Mouse (Mus musculus): ENCODE data around the gene 4930524B15Rik.

DNA sequence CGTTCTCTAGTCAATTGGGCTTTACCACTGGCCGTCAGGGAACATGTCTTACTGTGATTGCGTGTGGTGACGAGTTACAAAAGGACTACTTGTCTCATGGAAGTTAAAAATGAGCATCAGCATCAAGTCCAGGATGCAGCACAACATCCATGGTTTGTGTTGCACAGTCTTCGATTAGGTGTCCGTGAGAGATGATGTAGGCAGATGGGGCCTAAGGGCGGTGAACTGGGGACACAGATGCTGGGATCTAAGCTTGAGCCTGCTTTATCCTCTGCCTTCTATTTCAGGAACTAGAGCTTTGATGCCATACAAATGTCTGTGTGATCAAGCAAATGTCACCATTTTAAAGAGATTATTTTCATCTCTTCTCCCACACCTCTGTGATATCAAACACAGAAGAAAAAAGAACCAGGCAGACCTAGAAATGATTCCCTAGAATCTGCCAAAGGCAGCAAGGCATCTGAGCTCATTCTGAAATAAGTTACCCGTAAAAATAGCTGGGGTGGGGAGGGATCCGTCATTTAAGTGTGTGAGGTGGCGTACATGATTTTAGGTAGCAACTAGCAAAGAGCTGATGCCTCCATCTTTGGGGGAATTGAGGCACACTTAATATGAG, 28.4 kb upstream of the 4930524B15Rik start:
- TF ChIP-seq POLR2A (IDR thresholded peaks at IDR 0.05; ENCODE audit: insufficient read depth, low read depth, low read length) (no peak), CTCF (IDR thresholded peaks at IDR 0.05) (no peak)
